Mouse (Mus musculus) limb, embryonic 13.5 days (tissue): ENCODE measurements around the gene Poln. TPM values are rescaled to one million over a fixed set of nuclear protein-coding genes. Genes with fewer than 3 reads are reported as not detected.
A peak's percentile ranks its signal among the peaks of the same experiment; 100 is the strongest.

ENCODE experiments used
- ATAC-seq: fragments of 200-750 bp; cut with Nextera tagmentation; 2 replicates; pipeline ENCODE4 v1.8.0; 2017; ENCODE audit warnings: low read depth, moderate number of reproducible peaks, moderate TSS enrichment; ENCODE audit not compliant: low FRiP score
- H3K27ac ChIP-seq: fragments of 300-500 bp; sonication (generic); 2 replicates; pipeline ENCODE4 v1.5.1; 2015; ENCODE audit warnings: inconsistent platforms, mild to moderate bottlenecking, moderate library complexity
- H3K27me3 ChIP-seq: fragments of 300-500 bp; sonication (generic); 2 replicates; pipeline ENCODE4 v1.6.1; 2015; ENCODE audit warnings: mild to moderate bottlenecking, inconsistent platforms
- H3K36me3 ChIP-seq: fragments of 300-500 bp; sonication (generic); 2 replicates; pipeline ENCODE4 v1.6.1; 2015; ENCODE audit warnings: inconsistent platforms, mild to moderate bottlenecking, moderate library complexity
- H3K4me1 ChIP-seq: fragments of 300-500 bp; sonication (generic); 2 replicates; pipeline ENCODE4 v1.6.1; 2015; ENCODE audit warnings: inconsistent platforms
- H3K4me2 ChIP-seq: fragments of 300-500 bp; sonication (generic); replicated peaks from 2 replicates; pipeline ENCODE4 v1.6.1; 2015; ENCODE audit warnings: inconsistent platforms, mild to moderate bottlenecking, moderate library complexity
- H3K4me3 ChIP-seq: fragments of 300-500 bp; sonication (generic); 2 replicates; pipeline ENCODE4 v1.5.1; 2015; ENCODE audit warnings: moderate library complexity, mild to moderate bottlenecking, inconsistent platforms
- H3K9ac ChIP-seq: fragments of 300-500 bp; sonication (generic); 2 replicates; pipeline ENCODE4 v1.6.1; 2015; ENCODE audit warnings: mild to moderate bottlenecking, inconsistent platforms
- H3K9me3 ChIP-seq: fragments of 300-500 bp; sonication (generic); 2 replicates; pipeline ENCODE4 v1.6.1; 2016; ENCODE audit warnings: inconsistent platforms
- WGBS: fragments of 180-500 bp; shearing (Covaris S2); methylation state at CpG from one replicate; pipeline ENCODE4 v1.1.7; 2015; 5-methylcytosine and 5-hydroxymethylcytosine counted together
- polyA plus RNA-seq: library from polyadenylated mRNA; unstranded; fragments of >200 nt; fragmentation: Nextera tagmentation; extraction: Ambion mirVana; gene quantifications from 2 replicates; pipeline ENCODE4 v1.2.1, GENCODE M21; 2015

Poln gene
- polyA plus RNA-seq, 1 experiment from 2014 or later, result 0.84 TPM

DNA sequence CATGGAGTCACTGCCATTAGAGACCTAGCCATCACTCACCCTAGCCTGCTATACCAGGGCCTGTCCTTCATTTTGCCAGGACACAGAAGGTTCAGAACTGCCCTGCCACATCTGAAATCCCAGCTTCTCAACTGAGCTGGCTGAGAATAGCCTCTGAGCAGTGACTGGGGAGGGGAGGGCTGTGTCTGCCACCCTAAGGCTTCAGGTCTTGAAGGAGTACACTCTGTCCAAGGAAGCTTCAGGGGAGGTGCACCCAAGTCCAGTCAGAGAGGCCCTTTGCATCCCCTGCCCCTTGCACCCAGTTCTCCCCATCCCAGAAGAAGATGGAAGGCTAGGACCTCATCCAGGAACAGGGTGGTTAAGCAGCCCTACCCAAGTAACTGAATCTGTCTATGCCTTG lies 16.5 kb upstream of the Poln start:
- Histone ChIP-seq H3K4me1 (peaks cover 52% of the 10 kb centered on the region), H3K9ac (peak overlapping the region; percentile 87), H3K36me3 (peaks cover 36% of the 10 kb centered on the region), H3K4me3 (peak overlapping the region; percentile 96), H3K4me2 (peak overlapping the region; percentile 85), H3K27ac (no peak overlapping the region), H3K9me3 (no peaks in the 10 kb centered on the region), H3K27me3 (no peaks in the 10 kb centered on the region)
- no peak for ATAC-seq

DNA sequence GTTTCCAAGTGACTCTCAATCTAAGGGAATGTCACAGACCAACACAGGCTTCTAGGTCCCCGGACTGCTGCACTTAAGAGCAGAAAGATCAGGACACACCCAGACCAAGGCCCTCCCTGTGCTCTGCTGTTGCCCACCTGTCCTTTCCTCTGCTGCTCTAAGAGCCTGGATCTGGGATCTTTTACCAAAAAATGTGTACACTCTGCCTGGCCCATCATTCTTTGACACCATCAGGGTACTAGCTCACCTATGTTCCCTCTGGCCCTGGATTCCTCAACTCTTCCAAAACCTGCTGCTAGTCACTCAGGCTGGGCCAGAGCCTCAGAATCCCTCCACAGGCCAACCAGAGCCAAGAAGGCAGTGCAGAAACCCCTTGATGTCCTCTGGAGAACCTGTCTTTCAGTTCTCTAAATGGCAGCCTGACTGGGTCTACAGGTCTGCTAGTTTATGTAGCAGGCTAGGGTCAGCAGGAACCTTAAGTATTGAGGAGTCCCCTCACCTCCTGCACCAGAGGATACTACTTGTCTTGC lies 15.9 kb upstream of the Poln start:
- ATAC-seq, result no peak
- H3K4me2 ChIP-seq, result peak overlapping the region; percentile 85
- peaks cover 38% of the 10 kb centered on the region for H3K36me3 ChIP-seq
- peak overlapping the region; percentile 96; the same call in 1 of the 2 replicates for H3K4me3 ChIP-seq
- WGBS, result 85% methylated on average over 1 of the region's 1 CpGs
- no peak overlapping the region for H3K27ac ChIP-seq
- H3K9me3 ChIP-seq, result no peaks in the 10 kb centered on the region
- peaks cover 52% of the 10 kb centered on the region for H3K4me1 ChIP-seq
- no peaks in the 10 kb centered on the region for H3K27me3 ChIP-seq
- peak overlapping the region; percentile 87 for H3K9ac ChIP-seq

DNA sequence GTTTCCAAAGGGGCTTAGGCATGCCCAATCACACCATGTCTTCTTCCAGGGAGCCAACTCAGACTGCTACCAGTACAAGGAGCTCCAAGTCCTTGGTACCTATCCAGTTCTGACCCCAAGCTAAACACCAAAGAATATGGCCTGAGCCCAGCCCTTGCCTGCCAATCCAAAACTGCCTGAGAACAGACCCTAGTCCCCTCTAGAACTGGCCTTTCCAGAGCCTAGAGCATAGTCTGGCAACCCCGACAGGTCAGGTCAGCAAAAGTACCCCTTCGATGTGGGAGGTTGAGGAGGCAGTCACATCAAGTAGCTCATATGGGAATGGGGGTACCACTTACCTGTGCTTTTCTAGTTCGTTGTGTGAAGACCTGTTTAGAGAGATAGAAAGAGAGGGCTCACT lies 14.7 kb upstream of the Poln start:
- ATAC-seq, result no peak
- 88% methylated on average over 3 of the region's 3 CpGs for WGBS
- H3K4me1 ChIP-seq, result peaks cover 49% of the 10 kb centered on the region
- no peak overlapping the region for H3K4me3 ChIP-seq
- H3K4me2 ChIP-seq, result no peak overlapping the region
- no peak overlapping the region for H3K27ac ChIP-seq
- no peaks in the 10 kb centered on the region for H3K9me3 ChIP-seq
- peaks cover 50% of the 10 kb centered on the region for H3K36me3 ChIP-seq
- peak overlapping the region; percentile 21; the same call in 1 of the 2 replicates for H3K9ac ChIP-seq
- H3K27me3 ChIP-seq, result no peaks in the 10 kb centered on the region

DNA sequence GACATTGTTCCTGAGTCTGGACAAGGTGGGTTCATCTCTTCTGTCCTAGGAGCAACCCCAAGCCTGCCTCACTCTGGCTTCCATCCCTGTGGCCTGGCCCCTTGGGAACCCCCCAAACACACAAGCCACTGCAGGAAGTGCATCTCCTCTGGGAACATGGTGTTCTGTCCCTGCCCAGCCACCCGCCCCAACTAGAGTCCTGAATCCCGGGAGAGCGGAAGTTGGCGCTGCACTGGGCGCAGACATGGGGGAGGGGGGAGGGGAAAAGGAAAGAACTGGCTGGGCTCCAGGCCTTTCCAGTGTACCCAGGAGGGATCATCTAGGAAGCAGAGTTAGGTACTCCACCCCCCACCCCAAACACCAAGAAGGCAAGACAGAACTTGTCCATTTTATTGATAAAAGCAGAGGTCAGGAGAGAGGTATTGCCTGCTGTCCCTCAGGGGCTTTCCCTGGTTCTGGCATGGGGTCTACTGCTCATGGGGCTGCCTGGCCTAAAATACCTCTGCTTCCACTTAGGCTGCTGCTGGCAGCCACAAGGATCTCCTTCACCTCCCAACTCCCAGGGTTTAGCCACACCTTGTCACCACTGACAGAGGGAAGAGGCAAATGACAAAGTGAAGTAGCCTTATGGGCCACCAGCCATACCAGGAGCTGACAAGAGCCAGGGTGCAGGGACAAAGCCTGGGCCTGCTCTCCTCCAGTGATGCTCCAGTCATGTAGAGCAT lies 14.1 kb upstream of the Poln start:
- no peak overlapping the region for H3K27ac ChIP-seq
- H3K4me3 ChIP-seq, result no peak overlapping the region
- 72% methylated on average over 5 of the region's 5 CpGs for WGBS

DNA sequence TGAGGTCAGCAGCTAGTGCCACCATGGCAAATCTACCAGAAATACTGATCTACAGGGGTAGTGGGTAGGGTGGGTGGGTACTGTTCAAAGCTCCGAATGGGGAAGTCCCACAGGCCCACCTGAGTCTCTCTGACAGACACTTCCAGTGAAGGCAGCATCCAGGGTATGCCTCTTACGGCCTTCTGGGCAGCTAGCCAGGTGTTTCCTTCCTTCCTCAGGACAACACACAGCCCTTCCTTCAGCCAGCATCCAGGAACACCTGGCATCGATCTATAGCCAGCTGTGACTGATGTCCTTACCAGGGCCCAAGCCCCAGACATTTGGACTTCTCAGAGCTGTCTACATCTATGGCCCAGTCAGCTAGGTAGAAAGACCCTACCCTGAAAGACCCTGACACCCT lies 13.2 kb upstream of the Poln start:
- Histone ChIP-seq H3K36me3 (peaks cover 65% of the 10 kb centered on the region), H3K4me3 (no peak overlapping the region), H3K4me2 (no peak overlapping the region), H3K9me3 (no peaks in the 10 kb centered on the region), H3K27me3 (no peaks in the 10 kb centered on the region), H3K9ac (no peak overlapping the region), H3K4me1 (peaks cover 41% of the 10 kb centered on the region), H3K27ac (no peak overlapping the region)
- no peak for ATAC-seq
- 63% methylated on average over 3 of the region's 3 CpGs for WGBS

More for the DNA sequence above, 14.1 kb upstream of the Poln start:
- ATAC-seq, result no peak
- H3K4me1 ChIP-seq, result peaks cover 42% of the 10 kb centered on the region
- peak overlapping the region; percentile 21; the same call in 1 of the 2 replicates for H3K9ac ChIP-seq
- no peaks in the 10 kb centered on the region for H3K9me3 ChIP-seq
- H3K27me3 ChIP-seq, result no peaks in the 10 kb centered on the region
- H3K36me3 ChIP-seq, result peaks cover 56% of the 10 kb centered on the region
- H3K4me2 ChIP-seq, result no peak overlapping the region

DNA sequence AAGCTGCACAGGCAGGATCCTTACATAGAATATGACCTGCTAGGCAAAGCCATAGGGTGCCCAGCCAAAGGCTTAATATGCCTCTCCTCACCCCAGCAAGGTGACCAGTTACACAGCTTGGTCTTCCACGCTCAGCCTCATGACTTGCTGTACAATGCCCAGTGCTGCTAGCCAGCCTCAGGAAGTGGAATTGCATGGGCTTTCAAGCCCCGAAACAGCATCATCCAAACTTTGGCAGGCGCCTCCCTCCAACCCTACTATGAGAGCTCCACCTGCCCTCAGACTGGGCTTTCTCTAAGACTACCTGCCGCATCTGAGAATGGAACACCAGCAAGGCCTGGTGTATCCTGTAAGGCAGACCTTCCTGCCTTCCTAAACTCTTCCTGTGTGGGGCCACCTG lies 8.6 kb upstream of the Poln start:
- H3K4me2 ChIP-seq, result no peak overlapping the region
- no peak for ATAC-seq
- H3K36me3 ChIP-seq, result peaks cover 93% of the 10 kb centered on the region
- no peaks in the 10 kb centered on the region for H3K9me3 ChIP-seq
- no peak overlapping the region for H3K27ac ChIP-seq
- 93% methylated on average over 4 of the region's 4 CpGs for WGBS
- no peak overlapping the region for H3K9ac ChIP-seq
- H3K27me3 ChIP-seq, result no peaks in the 10 kb centered on the region
- H3K4me3 ChIP-seq, result no peak overlapping the region
- H3K4me1 ChIP-seq, result peaks cover under 1% of the 10 kb centered on the region; the same call in 1 of the 2 replicates

DNA sequence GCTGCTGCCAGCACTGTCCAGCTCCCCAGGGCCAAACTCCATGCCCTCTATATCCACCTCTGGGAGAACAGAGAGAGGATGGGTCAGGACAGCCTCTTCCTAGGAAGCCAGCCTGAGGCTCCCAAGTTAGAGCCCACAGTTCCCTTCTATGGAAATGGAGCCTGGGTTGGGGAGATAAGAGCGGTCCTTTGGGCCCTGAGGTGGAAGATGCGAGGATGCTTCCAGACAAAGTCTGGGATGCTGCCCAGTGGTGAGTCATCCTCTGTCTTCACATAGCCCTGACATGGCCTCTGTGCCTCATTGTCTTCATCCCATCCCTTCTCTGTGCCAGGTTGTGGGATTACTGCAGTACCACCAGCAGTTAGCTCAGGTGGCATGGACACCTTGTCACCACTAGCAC lies 7.8 kb upstream of the Poln start:
- H3K4me2 ChIP-seq, result no peak overlapping the region
- H3K9ac ChIP-seq, result peak overlapping the region; percentile 5; the same call in 1 of the 2 replicates
- peaks cover 91% of the 10 kb centered on the region for H3K36me3 ChIP-seq
- 96% methylated on average over 2 of the region's 2 CpGs for whole genome bisulfite sequencing
- no peaks in the 10 kb centered on the region for H3K27me3 ChIP-seq
- no peaks in the 10 kb centered on the region for H3K4me1 ChIP-seq
- no peaks in the 10 kb centered on the region for H3K9me3 ChIP-seq
- no peak overlapping the region for H3K4me3 ChIP-seq
- no peak for ATAC-seq
- H3K27ac ChIP-seq, result no peak overlapping the region

DNA sequence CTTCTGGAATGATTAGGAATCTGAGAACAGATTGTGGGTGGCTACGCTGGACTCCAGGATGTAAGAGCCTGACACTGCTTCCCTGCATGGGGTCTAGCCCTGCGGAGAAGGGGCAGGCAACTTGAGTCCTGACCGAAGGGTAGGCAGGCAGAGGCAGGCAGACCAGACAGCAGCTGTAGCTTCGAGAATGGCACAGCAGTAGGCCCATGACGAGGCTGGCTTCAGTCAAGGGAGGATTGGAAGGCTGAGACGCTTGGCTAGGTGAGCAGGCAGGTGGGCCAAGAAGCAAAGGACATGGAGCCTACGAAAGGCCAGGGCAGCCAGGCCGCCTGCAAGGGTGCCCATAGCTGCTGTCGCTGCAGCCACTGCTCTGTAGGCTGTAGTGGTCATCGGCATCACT lies 7.4 kb upstream of the Poln start:
- Histone ChIP-seq H3K9ac (peak overlapping the region; percentile 5; the same call in 1 of the 2 replicates), H3K36me3 (peaks cover 87% of the 10 kb centered on the region)

DNA sequence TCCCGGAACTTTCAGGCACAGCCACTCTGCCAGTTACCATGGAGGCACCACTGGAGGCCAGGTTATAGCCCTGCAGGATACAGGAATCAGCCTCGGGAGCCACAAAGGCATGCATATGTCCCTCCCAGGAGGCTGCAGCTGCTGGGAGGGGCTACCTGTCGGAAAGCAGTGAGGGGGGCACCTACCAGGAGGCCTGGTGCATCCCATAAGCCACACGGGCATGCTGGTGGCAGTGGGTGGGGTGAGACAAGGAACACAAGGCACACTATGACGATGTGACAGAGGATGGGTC lies 6.1 kb upstream of the Poln start:
- Histone ChIP-seq H3K4me3 (no peak overlapping the region), H3K27ac (no peak overlapping the region), H3K27me3 (no peaks in the 10 kb centered on the region), H3K4me2 (no peak overlapping the region), H3K36me3 (peaks cover 78% of the 10 kb centered on the region), H3K9ac (no peak overlapping the region), H3K9me3 (no peaks in the 10 kb centered on the region), H3K4me1 (no peaks in the 10 kb centered on the region)
- no peak for ATAC-seq
- 21% methylated on average over 5 of the region's 5 CpGs for WGBS

More for the DNA sequence above, 7.4 kb upstream of the Poln start:
- Histone ChIP-seq H3K9me3 (no peaks in the 10 kb centered on the region), H3K4me3 (no peak overlapping the region), H3K27ac (no peak overlapping the region), H3K4me2 (no peak overlapping the region), H3K27me3 (no peaks in the 10 kb centered on the region), H3K4me1 (no peaks in the 10 kb centered on the region)
- 76% methylated on average over 10 of the region's 10 CpGs for WGBS
- no peak for ATAC-seq

DNA sequence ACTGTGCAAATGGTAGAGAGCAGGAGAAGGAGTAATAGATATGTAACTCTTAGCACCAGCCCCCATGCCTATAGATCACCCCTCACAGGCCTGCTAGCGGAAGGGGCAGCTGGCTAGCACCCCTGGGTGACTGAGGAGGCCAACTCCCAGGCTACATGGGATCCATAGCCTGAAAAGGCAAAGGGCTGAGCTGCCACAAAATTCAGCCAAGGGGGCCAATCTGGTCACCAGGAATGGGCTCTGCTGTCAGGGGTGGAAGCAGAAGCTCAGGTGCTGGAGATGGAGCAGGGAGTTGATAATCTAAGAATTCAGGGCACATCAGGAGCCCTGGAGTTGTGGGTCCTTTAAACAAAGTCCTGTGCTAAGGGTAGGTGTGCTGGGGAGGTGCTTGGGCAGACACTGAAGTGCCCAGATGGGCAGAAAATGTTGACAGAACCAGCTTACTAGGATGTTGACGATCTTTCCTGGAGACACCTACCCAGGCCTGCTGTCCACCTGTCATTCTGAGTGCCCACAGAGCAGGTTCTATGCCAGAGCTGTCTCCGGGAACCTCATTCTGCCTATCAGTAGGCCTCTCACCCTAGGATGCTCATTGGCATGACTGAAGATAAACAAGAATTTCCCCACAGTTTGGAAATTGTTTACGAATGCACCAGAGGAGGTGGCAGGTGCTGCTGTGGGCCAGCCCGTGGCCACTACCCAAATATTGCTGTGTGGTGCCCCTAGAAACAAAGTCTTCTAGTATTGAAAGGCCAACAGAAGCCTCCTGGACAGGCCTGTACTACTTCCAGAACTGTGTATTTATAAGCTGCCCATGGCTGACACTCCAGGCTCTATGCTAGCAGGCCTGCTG lies 5.5 kb upstream of the Poln start:
- Histone ChIP-seq H3K4me2 (no peak overlapping the region), H3K27ac (no peak overlapping the region), H3K4me3 (no peak overlapping the region), H3K4me1 (0 out of 2 replicates have a peak, but pooled peaks cover 3% of the 10 kb centered on the region), H3K36me3 (peaks cover 73% of the 10 kb centered on the region), H3K9me3 (no peaks in the 10 kb centered on the region), H3K27me3 (no peaks in the 10 kb centered on the region), H3K9ac (no peak overlapping the region; the same call in 1 of the 2 replicates)
- no peak for ATAC-seq
- 70% methylated on average over 5 of the region's 5 CpGs for WGBS

DNA sequence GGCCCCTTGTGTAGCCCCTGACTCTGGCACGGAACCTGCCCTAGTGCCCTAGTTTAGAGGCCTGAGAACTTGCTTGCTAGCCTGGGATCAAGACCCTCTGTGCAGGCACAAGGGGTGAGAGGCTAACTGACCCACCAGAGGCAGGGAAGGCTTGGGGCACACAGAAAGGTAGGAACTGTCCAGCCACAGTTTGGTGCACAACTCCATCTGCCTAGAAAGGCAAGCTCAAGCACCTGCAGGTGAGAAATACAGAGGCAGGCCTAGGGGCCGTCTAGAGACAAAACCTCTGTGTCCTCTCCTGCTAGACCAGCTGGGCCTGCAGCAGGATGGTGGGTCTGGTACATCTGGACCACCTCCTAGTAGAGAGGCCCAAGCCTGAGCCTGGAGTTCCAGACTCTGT lies 4.8 kb upstream of the Poln start:
- Histone ChIP-seq H3K36me3 (peaks cover 65% of the 10 kb centered on the region), H3K27ac (no peak overlapping the region), H3K27me3 (no peaks in the 10 kb centered on the region), H3K4me3 (no peak overlapping the region), H3K4me1 (0 out of 2 replicates have a peak, but pooled peaks cover 4% of the 10 kb centered on the region), H3K9ac (no peak overlapping the region), H3K4me2 (no peak overlapping the region), H3K9me3 (no peaks in the 10 kb centered on the region)
- no peak for ATAC-seq
- WGBS, result 80% methylated on average over 2 of the region's 2 CpGs

DNA sequence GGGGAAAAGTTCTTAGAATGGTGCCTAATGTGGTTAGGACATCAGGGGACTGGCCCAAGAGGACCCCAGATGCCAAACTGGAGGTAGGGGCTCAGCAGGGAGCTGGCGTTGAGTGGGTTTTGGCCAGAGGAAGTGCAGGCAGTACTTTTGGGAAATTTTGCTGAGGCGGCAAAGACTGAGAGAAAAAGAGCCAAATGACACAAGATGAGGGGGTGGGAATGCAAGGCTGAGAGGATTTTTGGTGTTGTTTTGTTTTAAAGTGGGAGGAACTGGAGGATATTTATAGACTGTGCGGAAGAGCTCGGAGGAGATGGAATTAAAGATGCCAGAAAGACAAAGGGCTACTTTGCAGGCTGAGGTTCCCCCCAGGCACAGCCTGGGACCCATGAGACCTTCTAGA lies 1.5 kb upstream of the Poln start:
- Histone ChIP-seq H3K4me1 (peaks cover 12% of the 10 kb centered on the region), H3K4me3 (no peak overlapping the region), H3K27ac (no peak overlapping the region), H3K4me2 (no peak overlapping the region), H3K9ac (no peak overlapping the region), H3K27me3 (no peaks in the 10 kb centered on the region), H3K36me3 (peaks cover 33% of the 10 kb centered on the region), H3K9me3 (no peaks in the 10 kb centered on the region)
- WGBS, result 87% methylated on average over 4 of the region's 4 CpGs
- no peak for ATAC-seq
